Mouse (Mus musculus): Measurements from ENCODE around the gene I830077J02Rik.
"Not testable (repeated sequence)": the region's sequence is repeated elsewhere in the genome, so short reads cannot be mapped to it uniquely, and the experiment has no call there.

Gene I830077J02Rik

GRCm38 (mm10) chr3:105917656-105918354 lies 14.7 kb downstream of the I830077J02Rik start:
- DNase-seq = no peak

GRCm38 (mm10) chr3:105916455-105916854 lies 16.0 kb downstream of the I830077J02Rik start:
- DNase-seq = not testable (repeated sequence)

DNA sequence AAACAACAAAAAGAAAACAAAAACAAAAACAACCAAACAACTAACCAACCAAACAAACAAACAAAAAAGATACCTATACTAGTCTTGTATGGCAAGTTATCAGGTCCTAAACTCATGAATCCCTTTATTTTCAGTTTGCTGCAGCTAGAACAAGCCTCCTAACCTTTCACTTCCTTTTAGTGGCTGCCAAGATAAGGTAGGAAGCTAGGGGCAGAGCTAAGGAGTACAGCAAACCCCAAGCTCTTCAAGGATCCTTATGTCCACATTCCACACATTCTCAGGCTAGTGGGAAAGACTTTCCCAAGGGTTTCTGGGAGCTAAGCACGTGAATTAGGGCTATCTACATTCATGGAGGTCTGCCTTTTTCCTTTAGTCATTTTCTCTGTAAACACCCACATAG lies 17.2 kb downstream of the I830077J02Rik start:
- peak in 1 of 2 experiments; percentile 64 for DNase-seq

DNA sequence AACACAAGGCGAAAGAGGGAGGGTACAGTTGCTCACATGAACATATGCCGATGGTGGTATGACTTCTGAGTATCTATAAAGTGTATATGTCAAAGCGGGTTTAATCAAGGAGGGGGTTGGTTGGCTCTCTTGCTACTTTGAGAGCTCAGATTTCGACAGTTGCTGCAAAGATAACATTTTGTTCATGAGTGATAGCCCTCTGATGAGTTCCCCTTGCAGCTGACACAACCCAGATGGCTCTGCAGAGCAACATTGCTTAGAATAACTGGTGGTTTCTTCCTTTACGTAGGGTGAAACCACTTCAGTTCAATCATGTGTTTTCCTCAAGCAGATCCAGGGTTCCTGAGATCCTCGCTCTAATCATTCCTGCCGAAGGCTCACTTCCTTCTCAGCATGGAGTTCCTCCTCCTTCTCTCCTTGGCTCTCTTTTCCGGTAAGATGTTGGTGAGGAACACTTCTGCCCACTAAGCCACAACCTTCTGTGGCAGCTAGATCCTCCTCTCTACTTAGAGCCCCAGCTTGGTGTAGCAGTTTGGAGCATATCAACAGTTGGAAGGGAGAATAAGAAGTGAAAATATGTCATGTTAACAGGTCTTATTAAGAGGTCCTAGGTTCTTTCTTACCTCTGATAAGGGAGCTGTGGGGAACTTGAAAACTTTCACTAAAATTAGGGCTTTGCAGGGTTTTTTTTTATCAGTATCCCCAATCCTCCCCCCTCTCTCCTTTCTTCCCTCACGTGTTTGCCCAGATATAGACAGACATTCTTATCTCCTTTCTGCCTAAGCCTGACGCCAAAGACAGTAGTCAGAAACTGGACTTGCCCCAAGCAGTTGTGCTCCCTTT lies 18.4 kb downstream of the I830077J02Rik start:
- no peak for DNase-seq

GRCm38 (mm10) chr3:105912097-105912880 lies 20.2 kb downstream of the I830077J02Rik start:
- DNase-seq = no peak

- DNase-seq = peak; percentile 66 to 76
Measured at GRCm38 (mm10) chr3:105910519-105911190, 21.8 kb downstream of the I830077J02Rik start.

DNA sequence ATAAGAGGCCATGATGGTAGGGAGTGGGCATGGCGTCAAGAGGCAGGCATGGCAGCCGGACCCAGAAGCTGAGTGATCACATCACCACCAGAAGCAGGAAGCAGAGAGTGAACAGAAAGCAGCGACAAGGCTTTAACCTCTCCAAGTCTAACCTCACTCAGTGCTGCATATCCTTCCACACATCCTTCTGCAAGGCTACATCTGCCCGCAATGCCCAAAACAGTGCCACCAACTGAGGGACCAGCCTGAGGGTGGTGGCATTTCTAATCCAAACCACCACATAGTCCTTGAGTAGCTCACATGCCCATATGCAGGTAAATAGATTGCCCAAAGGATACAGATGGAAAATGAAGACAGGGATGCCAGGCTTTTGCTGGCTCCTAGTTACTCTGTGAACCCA lies 23.5 kb downstream of the I830077J02Rik start:
- DNase-seq = peak in 1 of 2 experiments; percentile 2

GRCm38 (mm10) chr3:105907956-105908655 lies 24.4 kb downstream of the I830077J02Rik start:
- peak in 1 of 2 experiments; percentile 2 for DNase-seq

- DNase-seq = peak in 1 of 2 experiments; percentile 3
Measured at GRCm38 (mm10) chr3:105904721-105905120, 27.7 kb downstream of the I830077J02Rik start.

DNA sequence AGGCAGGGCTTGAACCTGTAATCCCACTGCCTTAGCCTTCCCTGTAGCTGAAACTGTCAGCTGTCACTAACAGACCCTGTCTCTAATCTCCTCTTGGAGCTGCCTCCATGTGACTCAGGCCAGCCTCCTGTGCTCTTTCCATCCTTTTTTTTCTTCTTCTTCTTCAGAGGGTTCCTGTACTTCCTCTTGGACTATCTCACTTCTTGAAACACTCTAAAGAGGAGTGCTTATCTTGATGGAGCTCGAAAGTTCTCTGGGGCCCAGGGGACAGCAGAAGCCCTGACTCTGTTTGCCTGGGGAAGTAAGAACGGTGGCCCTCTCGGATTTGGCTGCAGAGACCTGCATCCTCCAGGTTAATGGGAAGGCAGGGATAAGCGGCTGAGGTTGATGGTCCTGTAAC lies 28.3 kb downstream of the I830077J02Rik start:
- peak in 1 of 2 experiments; percentile 3 for DNase-seq

- peak in 1 of 2 experiments; percentile 0 for DNase-seq
Measured at GRCm38 (mm10) chr3:105901468-105901867, 31.0 kb downstream of the I830077J02Rik start.

- DNase-seq = peak in 1 of 2 experiments; percentile 31
Measured at GRCm38 (mm10) chr3:105900716-105901115, 31.7 kb downstream of the I830077J02Rik start.

- peak in 1 of 2 experiments; percentile 10 for DNase-seq
Measured at GRCm38 (mm10) chr3:105900266-105900665, 32.2 kb downstream of the I830077J02Rik start.

- peak; percentile 81 to 86 for DNase-seq
Measured at GRCm38 (mm10) chr3:105899394-105900147, 32.9 kb downstream of the I830077J02Rik start.

GRCm38 (mm10) chr3:105898861-105899260 lies 33.6 kb downstream of the I830077J02Rik start:
- no peak for DNase-seq

- DNase-seq = peak; percentile 60 to 71
Measured at GRCm38 (mm10) chr3:105898325-105898724, 34.1 kb downstream of the I830077J02Rik start.

- DNase-seq = no peak
Measured at GRCm38 (mm10) chr3:105896811-105897210, 35.7 kb downstream of the I830077J02Rik start.

DNA sequence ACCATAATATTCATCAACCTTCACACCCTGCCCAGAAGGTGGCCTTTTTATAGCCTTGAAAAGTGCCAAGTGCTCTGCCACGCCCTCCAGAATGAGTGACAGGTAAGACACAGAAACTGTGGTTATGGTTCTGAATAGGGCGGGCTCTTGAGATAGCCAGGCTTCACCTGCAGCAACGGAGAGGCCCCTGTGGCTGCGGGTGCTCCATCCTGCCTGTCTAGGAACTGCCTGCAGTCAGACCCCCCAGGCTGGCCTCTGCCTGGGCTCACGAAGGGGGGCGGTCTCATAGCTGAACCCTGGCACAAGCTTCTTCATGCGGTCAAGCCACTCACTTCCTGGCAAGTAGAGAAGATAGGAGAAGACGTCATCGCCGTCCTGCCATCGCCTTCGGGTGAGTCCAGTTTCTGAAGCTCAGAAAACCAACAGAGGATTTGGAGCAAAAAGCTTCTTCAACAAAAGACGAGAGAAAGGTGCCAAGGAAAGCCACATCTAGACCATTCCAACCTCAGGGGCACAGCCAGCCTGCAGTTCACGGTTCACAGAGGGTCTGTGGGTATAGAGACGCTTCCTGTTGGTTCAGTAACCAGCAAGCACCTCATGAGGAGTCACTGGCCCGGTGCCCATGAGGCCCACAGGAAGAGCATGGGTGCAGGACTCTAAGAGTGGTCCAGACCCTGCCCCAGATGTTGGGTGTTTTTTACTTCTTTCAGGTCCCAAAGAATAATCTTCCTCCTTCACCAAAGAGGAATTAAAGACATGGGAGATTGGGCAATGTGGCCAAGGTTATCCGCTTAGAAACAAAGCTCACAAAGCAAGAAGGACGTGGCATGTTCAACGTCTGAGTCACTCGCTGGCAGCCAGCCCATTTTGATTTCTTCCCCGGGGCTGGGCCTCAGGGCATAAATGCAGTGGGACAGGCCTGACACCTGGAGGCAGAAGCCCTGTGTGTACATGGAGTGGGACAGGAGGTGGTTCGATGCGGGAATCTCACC lies 37.6 kb downstream of the I830077J02Rik start:
- DNase-seq = peak; percentile 96 to 97

- DNase-seq = peak; percentile 63 to 74
Measured at GRCm38 (mm10) chr3:105893941-105894391, 38.5 kb downstream of the I830077J02Rik start.
